In genomic region chr9:66276062-66276461, GRCm38 (mm10) we compare ENCODE assay signal across 10 mouse cellular contexts.
A peak's percentile ranks its signal among the peaks of the same experiment; 100 is the strongest.
DNase-seq lines count a peak whose midpoint lies in the region; ATAC-seq and TF ChIP-seq lines count a peak whose summit lies in the region.
"Had no signal": no experiment of that assay in that cellular context is flagged by ENCODE, and none has a peak within 500 bp of the region (broad histone marks: within the 10 kb centered on the region; RNA-seq: fewer than 3 reads in every experiment).

No protein-coding gene starts in this region.

- no peak for DNase-seq in intestine, embryonic 14.5 days (ENCODE audit: low spot score)
- DNase-seq in neural tube, embryonic 10.5 days (ENCODE audit: extremely low spot score, low spot score): no peak
- DNase-seq in hindbrain, postnatal 0 days (ENCODE audit: low spot score): no peak
- DNase-seq in left cerebral cortex, adult 18-20 months (ENCODE audit: low spot score in 2 of 2): no peak
- DNase-seq in Muller cell, postnatal 12 days (ENCODE audit: inconsistent ontology term): no peak

- no peak overlapping the region for H3K4me3 ChIP-seq in intestine, embryonic 14.5 days (ENCODE audit: low read depth, low read length)
- no peak overlapping the region for H3K4me3 ChIP-seq in intestine, postnatal 0 days (ENCODE audit: low read depth, low read length)
- no peak overlapping the region for H3K4me3 ChIP-seq in neural tube, embryonic 12.5 days
- H3K4me3 ChIP-seq in hindbrain, postnatal 0 days (ENCODE audit: low read length): no peak overlapping the region
- no peak overlapping the region for H3K4me3 ChIP-seq in stomach, embryonic 16.5 days (replicated peaks; ENCODE audit: low read length)
- H3K4me3 ChIP-seq: liver, embryonic 15.5 days had no signal

- peak overlapping the region; percentile 47 for H3K4me2 ChIP-seq in intestine, embryonic 14.5 days (ENCODE audit: low read length)
- H3K4me2 ChIP-seq in intestine, postnatal 0 days (replicated peaks; ENCODE audit: low read depth): no peak overlapping the region
- H3K4me2 ChIP-seq in neural tube, embryonic 12.5 days (replicated peaks): peak overlapping the region; percentile 56
- H3K4me2 ChIP-seq in hindbrain, postnatal 0 days (ENCODE audit: low read depth, low read length): peak overlapping the region; percentile 44; the same call in 1 of the 2 replicates
- H3K4me2 ChIP-seq in stomach, embryonic 16.5 days (ENCODE audit: low read depth, low read length): peak overlapping the region; percentile 44; the same call in 1 of the 2 replicates

- H3K36me3 ChIP-seq in intestine, embryonic 14.5 days (ENCODE audit: control insufficient read depth, insufficient read depth, low read length): no peaks in the 10 kb centered on the region
- H3K36me3 ChIP-seq in intestine, postnatal 0 days (ENCODE audit: control insufficient read depth, insufficient read depth): no peaks in the 10 kb centered on the region
- H3K36me3 ChIP-seq in neural tube, embryonic 12.5 days: no peaks in the 10 kb centered on the region
- no peaks in the 10 kb centered on the region for H3K36me3 ChIP-seq in hindbrain, postnatal 0 days (ENCODE audit: insufficient read depth, low read length)
- H3K36me3 ChIP-seq in stomach, embryonic 16.5 days (ENCODE audit: control insufficient read depth, insufficient read depth, low read length): no peaks in the 10 kb centered on the region

- peaks cover 30% of the 10 kb centered on the region for H3K4me1 ChIP-seq in intestine, embryonic 14.5 days (replicated peaks; ENCODE audit: control insufficient read depth, insufficient read depth, low read length)
- H3K4me1 ChIP-seq in intestine, postnatal 0 days (replicated peaks; ENCODE audit: control insufficient read depth, insufficient read depth, low read length): peaks cover 28% of the 10 kb centered on the region; the same call in 1 of the 2 replicates
- peaks cover 23% of the 10 kb centered on the region for H3K4me1 ChIP-seq in neural tube, embryonic 12.5 days
- peaks cover 11% of the 10 kb centered on the region; the same call in 1 of the 2 replicates for H3K4me1 ChIP-seq in hindbrain, postnatal 0 days (ENCODE audit: insufficient read depth, low read length)
- H3K4me1 ChIP-seq in stomach, embryonic 16.5 days (ENCODE audit: control insufficient read depth, insufficient read depth, low read length): peaks cover 26% of the 10 kb centered on the region

- no peaks in the 10 kb centered on the region for H3K27me3 ChIP-seq in intestine, embryonic 14.5 days (replicated peaks; ENCODE audit: control insufficient read depth, insufficient read depth, low read length)
- no peaks in the 10 kb centered on the region for H3K27me3 ChIP-seq in intestine, postnatal 0 days (replicated peaks; ENCODE audit: control insufficient read depth, insufficient read depth, low read length)
- no peaks in the 10 kb centered on the region; the same call in 1 of the 2 replicates for H3K27me3 ChIP-seq in neural tube, embryonic 12.5 days (replicated peaks)
- H3K27me3 ChIP-seq in hindbrain, postnatal 0 days (ENCODE audit: insufficient read depth, low read length): no peaks in the 10 kb centered on the region
- H3K27me3 ChIP-seq in stomach, embryonic 16.5 days (ENCODE audit: control insufficient read depth, insufficient read depth, low read length): no peaks in the 10 kb centered on the region

- H3K27ac ChIP-seq in intestine, embryonic 14.5 days (ENCODE audit: low read depth): peak overlapping the region; percentile 86; the same call in 1 of the 2 replicates
- H3K27ac ChIP-seq in intestine, postnatal 0 days (ENCODE audit: low read depth, low read length): no peak overlapping the region
- H3K27ac ChIP-seq in neural tube, embryonic 12.5 days: no peak overlapping the region
- no peak overlapping the region for H3K27ac ChIP-seq in hindbrain, postnatal 0 days
- H3K27ac ChIP-seq in stomach, embryonic 16.5 days (ENCODE audit: low read length): peak overlapping the region; percentile 78
- H3K27ac ChIP-seq: liver, embryonic 15.5 days had no signal

- H3K9ac ChIP-seq in intestine, embryonic 14.5 days (ENCODE audit: low read length): no peak overlapping the region
- H3K9ac ChIP-seq in intestine, postnatal 0 days (ENCODE audit: low read depth, low read length): no peak overlapping the region
- no peak overlapping the region for H3K9ac ChIP-seq in neural tube, embryonic 12.5 days
- H3K9ac ChIP-seq in hindbrain, postnatal 0 days (replicated peaks; ENCODE audit: low read length): no peak overlapping the region
- H3K9ac ChIP-seq in stomach, embryonic 16.5 days (ENCODE audit: low read length): no peak overlapping the region
- H3K9ac ChIP-seq: liver, embryonic 15.5 days had no signal

- ATAC-seq in intestine, embryonic 14.5 days (replicated peaks; ENCODE audit: low FRiP score, low TSS enrichment, low read depth): no peak
- no peak for ATAC-seq in intestine, postnatal 0 days
- no peak for ATAC-seq in neural tube, embryonic 12.5 days (ENCODE audit: low FRiP score, low read depth)
- ATAC-seq in hindbrain, postnatal 0 days: no peak
- no peak for ATAC-seq in stomach, embryonic 16.5 days (ENCODE audit: insufficient read depth, low FRiP score)
- ATAC-seq: CD4-positive, CD25-positive, alpha-beta regulatory T cell, adult 4 months had no signal

- no peak for TF ChIP-seq CTCF in intestine, postnatal 0 days (IDR thresholded peaks at IDR 0.05; ENCODE audit: low read depth)
- no peak for TF ChIP-seq CTCF in hindbrain, postnatal 0 days (IDR thresholded peaks at IDR 0.05; ENCODE audit: low read depth)

- no peaks in the 10 kb centered on the region for H3K9me3 ChIP-seq in intestine, embryonic 14.5 days (ENCODE audit: control insufficient read depth, low read length)
- no peaks in the 10 kb centered on the region for H3K9me3 ChIP-seq in intestine, postnatal 0 days (ENCODE audit: control insufficient read depth)
- no peaks in the 10 kb centered on the region for H3K9me3 ChIP-seq in neural tube, embryonic 12.5 days
- no peaks in the 10 kb centered on the region for H3K9me3 ChIP-seq in hindbrain, postnatal 0 days (ENCODE audit: low read length)
- no peaks in the 10 kb centered on the region for H3K9me3 ChIP-seq in stomach, embryonic 16.5 days (replicated peaks; ENCODE audit: control insufficient read depth, low read length)
- H3K9me3 ChIP-seq: liver, embryonic 15.5 days had no signal

- 43% methylated on average over 4 of the region's 4 CpGs for WGBS in intestine, embryonic 14.5 days
- 34% methylated on average over 4 of the region's 4 CpGs for WGBS in intestine, postnatal 0 days
- 32% methylated on average over 4 of the region's 4 CpGs for WGBS in neural tube, embryonic 12.5 days
- 34% methylated on average over 4 of the region's 4 CpGs for WGBS in hindbrain, postnatal 0 days
- WGBS in stomach, embryonic 16.5 days: 42% methylated on average over 4 of the region's 4 CpGs

Comparison
In these comparisons a context has a peak if more than half of its experiments do, and no peak if none do; other contexts are left out.
1. H3K27ac ChIP-seq: peak in intestine, embryonic 14.5 days (single experiment) and stomach, embryonic 16.5 days (single experiment); none in intestine, postnatal 0 days (single experiment), neural tube, embryonic 12.5 days (single experiment) and hindbrain, postnatal 0 days (single experiment).